Mouse (Mus musculus) stomach, postnatal 0 days (tissue): ENCODE data around the gene Acvr1b. TPM values are rescaled to one million over a fixed set of nuclear protein-coding genes. Genes with fewer than 3 reads are reported as not detected.

Source experiments
- ATAC-seq: fragments of 200-750 bp; cut with Nextera tagmentation; 2 replicates; pipeline ENCODE4 v1.8.0; 2017; ENCODE audit not compliant: low FRiP score, low TSS enrichment
- DNase-seq: peaks from one replicate; pipeline ENCODE4 v3.0.0-alpha.2; 2016; ENCODE audit warnings: low spot score
- H3K27ac ChIP-seq: fragments of 300-500 bp; sonication (generic); replicated peaks from 2 replicates; pipeline ENCODE4 v1.5.1; 2014; ENCODE audit warnings: mild to moderate bottlenecking, control low read depth
- H3K27me3 ChIP-seq: fragments of 300-500 bp; sonication (generic); 2 replicates; pipeline ENCODE4 v1.6.1; 2014; ENCODE audit warnings: low read length; ENCODE audit not compliant: control insufficient read depth, insufficient read depth
- H3K36me3 ChIP-seq: fragments of 300-500 bp; sonication (generic); 2 replicates; pipeline ENCODE4 v1.6.1; 2014; ENCODE audit warnings: low read length, mixed read lengths; ENCODE audit not compliant: control insufficient read depth, insufficient read depth
- H3K4me1 ChIP-seq: fragments of 300-500 bp; sonication (generic); replicated peaks from 2 replicates; pipeline ENCODE4 v1.6.1; 2014; ENCODE audit warnings: antibody characterized with exemption; ENCODE audit not compliant: control insufficient read depth, insufficient read depth
- H3K4me2 ChIP-seq: fragments of 300-500 bp; sonication (generic); replicated peaks from 2 replicates; pipeline ENCODE4 v1.6.1; 2014; ENCODE audit warnings: low read depth, mild to moderate bottlenecking, control low read depth, moderate library complexity
- H3K4me3 ChIP-seq: fragments of 300-500 bp; sonication (generic); 2 replicates; pipeline ENCODE4 v1.5.1; 2014; ENCODE audit warnings: low read depth, low read length, control low read depth
- H3K9ac ChIP-seq: fragments of 300-500 bp; sonication (generic); 2 replicates; pipeline ENCODE4 v1.6.1; 2014; ENCODE audit warnings: mild to moderate bottlenecking, low read length, control low read depth, mixed read lengths
- H3K9me3 ChIP-seq: fragments of 300-500 bp; sonication (generic); 2 replicates; pipeline ENCODE4 v1.6.1; 2016; ENCODE audit warnings: low read length; ENCODE audit not compliant: control insufficient read depth
- CTCF ChIP-seq: IDR thresholded peaks from 2 replicates; pipeline ENCODE4 v1.5.1; 2016; ENCODE audit warnings: antibody characterized with exemption, low read depth, mild to moderate bottlenecking, moderate library complexity
- EP300 ChIP-seq: optimal IDR thresholded peaks from 2 replicates; pipeline ENCODE3; 2016; ENCODE audit warnings: antibody characterized with exemption
- WGBS: fragments of 180-500 bp; shearing (Covaris S2); extraction: QIAGEN DNeasy Blood & Tissue Kit; methylation state at CpG from one replicate; pipeline ENCODE4 v1.1.7; 2014; 5-methylcytosine and 5-hydroxymethylcytosine counted together
- polyA plus RNA-seq: library from polyadenylated mRNA; unstranded; fragments of >200 nt; fragmentation: Nextera tagmentation; extraction: Ambion mirVana; gene quantifications from 2 replicates; pipeline ENCODE4 v1.2.1, GENCODE M21; 2015

Acvr1b gene
- polyA plus RNA-seq, 1 experiment from 2014 or later, result 6.9 TPM

DNA sequence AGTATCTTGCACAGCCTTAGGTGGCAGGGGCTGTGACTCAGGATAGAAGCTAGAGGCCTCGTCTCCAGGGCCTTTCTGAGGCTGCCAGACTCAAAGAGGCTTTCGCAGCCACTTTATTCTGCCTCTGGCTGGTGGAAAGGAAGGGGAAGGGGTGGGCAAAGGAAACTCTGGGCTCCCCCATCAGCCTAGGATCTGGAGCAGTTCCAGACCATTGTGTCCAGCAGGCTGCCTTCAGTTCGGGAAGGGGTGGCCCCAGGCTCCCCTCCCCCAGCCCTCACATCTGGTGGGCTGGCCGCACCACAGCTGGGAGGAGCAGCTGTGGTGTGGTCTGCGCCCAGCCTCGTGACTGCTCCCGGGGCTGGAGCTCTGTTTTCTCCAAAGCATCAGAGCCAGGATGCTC, 54.1 kb downstream of the Acvr1b start:
- H3K4me3 ChIP-seq, result no peak overlapping the region
- H3K4me1 ChIP-seq, result peaks cover 5% of the 10 kb centered on the region; the same call in 1 of the 2 replicates

DNA sequence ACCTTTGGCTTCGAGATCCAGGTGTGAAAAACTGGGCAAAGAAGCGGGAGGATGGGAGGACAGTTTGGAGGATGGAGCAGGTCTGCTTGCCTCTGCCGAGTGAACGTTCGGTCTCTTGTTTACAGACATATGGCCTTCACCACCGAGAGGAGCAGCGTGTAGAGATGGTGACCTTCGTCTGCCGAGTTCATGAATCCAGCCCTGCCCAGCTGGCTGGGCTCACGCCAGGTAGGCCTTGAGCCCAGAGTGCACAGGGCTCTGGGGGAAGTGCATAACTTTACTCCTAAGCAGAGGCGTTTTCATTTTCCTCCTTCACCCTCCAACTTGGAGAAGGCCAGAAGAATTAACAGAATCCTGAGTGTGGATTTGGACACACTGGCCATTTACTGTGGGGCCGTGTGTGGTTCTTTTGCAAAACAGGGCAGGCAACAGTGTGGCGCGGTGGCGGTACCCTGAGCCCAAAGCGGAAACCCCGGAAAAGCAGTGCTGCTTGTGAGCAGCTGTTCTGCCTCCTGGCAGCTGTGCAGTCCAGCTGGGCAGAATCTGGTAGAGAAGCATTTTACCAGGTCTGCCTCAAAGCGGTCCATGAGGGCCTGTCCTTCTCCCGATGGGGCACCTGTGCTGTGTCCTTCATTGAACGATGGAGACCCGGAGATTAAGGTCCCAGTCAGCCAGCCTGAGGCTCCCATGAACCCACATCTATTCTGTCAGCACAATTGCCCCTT, 55.2 kb downstream of the Acvr1b start:
- H3K9me3 ChIP-seq, result no peaks in the 10 kb centered on the region
- DNase-seq (no peak), ATAC-seq (no peak)
- no peaks in the 10 kb centered on the region for H3K27me3 ChIP-seq
- peaks cover 6% of the 10 kb centered on the region; the same call in 1 of the 2 replicates for H3K36me3 ChIP-seq
- TF ChIP-seq CTCF, result no peak
- no peak for TF ChIP-seq EP300
- peak overlapping the region; percentile 75; the same call in 1 of the 2 replicates for H3K27ac ChIP-seq
- no peak overlapping the region for H3K4me2 ChIP-seq
- no peaks in the 10 kb centered on the region; the same call in 1 of the 2 replicates for H3K4me1 ChIP-seq
- WGBS, result 59% methylated on average over 21 of the region's 21 CpGs
- no peak overlapping the region for H3K4me3 ChIP-seq
- no peak overlapping the region for H3K9ac ChIP-seq

More for the DNA sequence above, 54.1 kb downstream of the Acvr1b start:
- Histone ChIP-seq H3K9me3 (no peaks in the 10 kb centered on the region), H3K36me3 (peaks cover 6% of the 10 kb centered on the region; the same call in 1 of the 2 replicates), H3K27ac (peak overlapping the region; percentile 75), H3K4me2 (peak overlapping the region; percentile 34), H3K27me3 (no peaks in the 10 kb centered on the region), H3K9ac (no peak overlapping the region; the same call in 1 of the 2 replicates)
- WGBS, result 35% methylated on average over 6 of the region's 7 CpGs
- ATAC-seq (peak; percentile 41; the same call in 1 of the 2 replicates), DNase-seq (no peak)
- TF ChIP-seq EP300 (no peak), CTCF (no peak)

GRCm38 (mm10) chr15:101230503-101230902, 56.6 kb downstream of the Acvr1b start:
- TF ChIP-seq CTCF (no peak), EP300 (no peak)
- 94% methylated on average over 19 of the region's 19 CpGs for WGBS
- H3K9ac ChIP-seq, result no peak overlapping the region
- H3K27ac ChIP-seq, result no peak overlapping the region
- DNase-seq (no peak), ATAC-seq (no peak)
- peaks cover 6% of the 10 kb centered on the region; the same call in 1 of the 2 replicates for H3K36me3 ChIP-seq
- H3K4me2 ChIP-seq, result no peak overlapping the region
- H3K9me3 ChIP-seq, result no peaks in the 10 kb centered on the region
- H3K4me1 ChIP-seq, result no peaks in the 10 kb centered on the region; the same call in 1 of the 2 replicates
- no peaks in the 10 kb centered on the region for H3K27me3 ChIP-seq
- no peak overlapping the region for H3K4me3 ChIP-seq

DNA sequence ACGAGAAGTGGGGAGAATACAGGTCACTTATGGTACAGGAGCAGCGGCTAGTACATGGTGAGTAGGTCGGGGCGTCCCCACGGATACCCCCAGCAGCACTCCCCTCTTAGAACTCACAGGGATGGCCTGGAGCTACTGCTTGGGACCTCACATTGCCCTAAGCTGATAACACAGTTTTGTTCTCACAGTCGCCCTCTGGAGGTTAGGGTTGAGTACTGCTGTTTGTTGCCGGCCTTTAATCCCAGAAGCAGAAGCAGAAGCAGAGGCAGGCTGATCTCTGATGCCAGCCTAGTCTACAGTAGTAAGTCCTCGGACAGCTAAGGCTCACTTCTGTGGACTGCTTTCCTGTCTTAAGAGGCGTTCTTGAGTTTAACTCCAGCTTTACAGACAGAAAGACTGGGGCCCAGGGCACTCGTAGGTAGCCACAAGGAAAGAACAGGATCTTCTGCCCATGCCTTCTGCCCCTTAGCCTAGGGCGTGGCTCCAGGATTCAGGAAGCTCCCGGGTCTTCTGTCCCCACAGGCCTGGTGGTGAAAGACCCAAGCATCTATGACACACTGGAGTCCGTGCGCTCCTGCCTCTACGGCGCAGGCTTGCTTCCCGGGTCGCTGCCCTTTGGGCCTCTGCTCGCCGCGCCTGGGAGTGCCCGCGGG, 57.3 kb downstream of the Acvr1b start:
- Histone ChIP-seq H3K4me2 (no peak overlapping the region), H3K27me3 (no peaks in the 10 kb centered on the region), H3K27ac (no peak overlapping the region), H3K9me3 (no peaks in the 10 kb centered on the region), H3K4me3 (no peak overlapping the region), H3K9ac (no peak overlapping the region), H3K36me3 (peaks cover 6% of the 10 kb centered on the region; the same call in 1 of the 2 replicates), H3K4me1 (no peaks in the 10 kb centered on the region; the same call in 1 of the 2 replicates)
- DNase-seq, result no peak
- TF ChIP-seq EP300, result no peak
- peak; percentile 66 for TF ChIP-seq CTCF
- ATAC-seq, result no peak
- 85% methylated on average over 23 of the region's 23 CpGs for WGBS

- Histone ChIP-seq H3K27ac (no peak overlapping the region), H3K4me3 (no peak overlapping the region), H3K36me3 (peaks cover 6% of the 10 kb centered on the region; the same call in 1 of the 2 replicates), H3K27me3 (no peaks in the 10 kb centered on the region), H3K4me2 (no peak overlapping the region), H3K4me1 (no peaks in the 10 kb centered on the region; the same call in 1 of the 2 replicates), H3K9ac (no peak overlapping the region), H3K9me3 (no peaks in the 10 kb centered on the region)
- no peak for TF ChIP-seq EP300
- no peak for TF ChIP-seq CTCF
- DNase-seq (no peak), ATAC-seq (no peak)
- 66% methylated on average over 41 of the region's 56 CpGs for WGBS
Measured at GRCm38 (mm10) chr15:101231648-101232180, 57.8 kb downstream of the Acvr1b start.
